Mouse (Mus musculus): Measurements from ENCODE around the gene Kif1c. TPM values are rescaled to one million over a fixed set of nuclear protein-coding genes. Genes with fewer than 3 reads are reported as not detected.
"Not testable (repeated sequence)": the region's sequence is repeated elsewhere in the genome, so short reads cannot be mapped to it uniquely, and the experiment has no call there.

The Kif1c gene
- polyA plus RNA-seq, 1 experiment from 2014 or later = 4.0 TPM

- no peaks in the 10 kb centered on the region for H3K27me3 ChIP-seq (ENCODE audit: control insufficient read depth, insufficient read depth, low read length)
- WGBS = 93% methylated on average over 10 of the region's 10 CpGs
- H3K4me1 ChIP-seq (ENCODE audit: control insufficient read depth, insufficient read depth, low read length) = no peaks in the 10 kb centered on the region
- ATAC-seq (ENCODE audit: low FRiP score, low TSS enrichment) (no peak), DNase-seq (no peak)
- H3K27ac ChIP-seq (replicated peaks; ENCODE audit: low read depth, low read length) = no peak overlapping the region
- no peaks in the 10 kb centered on the region for H3K9me3 ChIP-seq (ENCODE audit: control insufficient read depth, low read length)
- H3K36me3 ChIP-seq (ENCODE audit: control insufficient read depth, insufficient read depth, low read length) = no peaks in the 10 kb centered on the region
- H3K4me3 ChIP-seq (replicated peaks; ENCODE audit: low read depth, low read length) = no peak overlapping the region
- no peak overlapping the region for H3K4me2 ChIP-seq (ENCODE audit: low read length)
- no peak overlapping the region for H3K9ac ChIP-seq (replicated peaks; ENCODE audit: low read length)
These were observed 52.8 kb downstream of the Kif1c start for GRCm38 (mm10) chr11:70753146-70753545.

- no peak for ATAC-seq (ENCODE audit: low FRiP score, low TSS enrichment)
- Histone ChIP-seq H3K27me3 (ENCODE audit: control insufficient read depth, insufficient read depth, low read length) (no peaks in the 10 kb centered on the region), H3K36me3 (ENCODE audit: control insufficient read depth, insufficient read depth, low read length) (no peaks in the 10 kb centered on the region), H3K4me2 (ENCODE audit: low read length) (no peak overlapping the region), H3K27ac (replicated peaks; ENCODE audit: low read depth, low read length) (no peak overlapping the region), H3K4me3 (replicated peaks; ENCODE audit: low read depth, low read length) (no peak overlapping the region), H3K9me3 (ENCODE audit: control insufficient read depth, low read length) (no peaks in the 10 kb centered on the region), H3K4me1 (ENCODE audit: control insufficient read depth, insufficient read depth, low read length) (no peaks in the 10 kb centered on the region), H3K9ac (replicated peaks; ENCODE audit: low read length) (no peak overlapping the region; the same call in 1 of the 2 replicates)
- 58% methylated on average over 4 of the region's 4 CpGs for WGBS
- DNase-seq = no peak
These were observed 54.1 kb downstream of the Kif1c start for GRCm38 (mm10) chr11:70754476-70754875.

- no peaks in the 10 kb centered on the region for H3K4me1 ChIP-seq (ENCODE audit: control insufficient read depth, insufficient read depth, low read length)
- no peak overlapping the region for H3K4me2 ChIP-seq (ENCODE audit: low read length)
- no peaks in the 10 kb centered on the region for H3K27me3 ChIP-seq (ENCODE audit: control insufficient read depth, insufficient read depth, low read length)
- H3K27ac ChIP-seq (replicated peaks; ENCODE audit: low read depth, low read length) = no peak overlapping the region
- no peak for DNase-seq
- WGBS = 59% methylated on average over 7 of the region's 7 CpGs
- H3K9me3 ChIP-seq (ENCODE audit: control insufficient read depth, low read length) = no peaks in the 10 kb centered on the region
- no peak overlapping the region for H3K4me3 ChIP-seq (replicated peaks; ENCODE audit: low read depth, low read length)
- no peaks in the 10 kb centered on the region for H3K36me3 ChIP-seq (ENCODE audit: control insufficient read depth, insufficient read depth, low read length)
- no peak overlapping the region; the same call in 1 of the 2 replicates for H3K9ac ChIP-seq (replicated peaks; ENCODE audit: low read length)
- ATAC-seq (ENCODE audit: low FRiP score, low TSS enrichment) = no peak
These were observed 54.6 kb downstream of the Kif1c start for GRCm38 (mm10) chr11:70754958-70755357.

GRCm38 (mm10) chr11:70755645-70756044 lies 55.3 kb downstream of the Kif1c start:
- no peaks in the 10 kb centered on the region for H3K4me1 ChIP-seq (ENCODE audit: control insufficient read depth, insufficient read depth, low read length)
- WGBS = 10% methylated on average over 7 of the region's 7 CpGs
- no peak overlapping the region for H3K4me2 ChIP-seq (ENCODE audit: low read length)
- H3K4me3 ChIP-seq (replicated peaks; ENCODE audit: low read depth, low read length) = no peak overlapping the region
- DNase-seq (peak; percentile 92), ATAC-seq (ENCODE audit: low FRiP score, low TSS enrichment) (no peak)
- no peak overlapping the region for H3K27ac ChIP-seq (replicated peaks; ENCODE audit: low read depth, low read length)
- no peak overlapping the region for H3K9ac ChIP-seq (replicated peaks; ENCODE audit: low read length)
- H3K27me3 ChIP-seq (ENCODE audit: control insufficient read depth, insufficient read depth, low read length) = no peaks in the 10 kb centered on the region
- no peaks in the 10 kb centered on the region for H3K9me3 ChIP-seq (ENCODE audit: control insufficient read depth, low read length)
- no peaks in the 10 kb centered on the region for H3K36me3 ChIP-seq (ENCODE audit: control insufficient read depth, insufficient read depth, low read length)

GRCm38 (mm10) chr11:70760446-70760845 lies 60.1 kb downstream of the Kif1c start:
- H3K9ac ChIP-seq (replicated peaks; ENCODE audit: low read length); H3K27me3 ChIP-seq (ENCODE audit: control insufficient read depth, insufficient read depth, low read length); H3K9me3 ChIP-seq (ENCODE audit: control insufficient read depth, low read length); H3K4me3 ChIP-seq (replicated peaks; ENCODE audit: low read depth, low read length); ATAC-seq (ENCODE audit: low FRiP score, low TSS enrichment); H3K4me2 ChIP-seq (ENCODE audit: low read length); H3K27ac ChIP-seq (replicated peaks; ENCODE audit: low read depth, low read length); DNase-seq; H3K36me3 ChIP-seq (ENCODE audit: control insufficient read depth, insufficient read depth, low read length); H3K4me1 ChIP-seq (ENCODE audit: control insufficient read depth, insufficient read depth, low read length): not testable (repeated sequence)
- 71% methylated on average over 3 of the region's 3 CpGs for WGBS

- no peaks in the 10 kb centered on the region for H3K27me3 ChIP-seq (ENCODE audit: control insufficient read depth, insufficient read depth, low read length)
- no peak overlapping the region for H3K27ac ChIP-seq (replicated peaks; ENCODE audit: low read depth, low read length)
- H3K4me3 ChIP-seq (replicated peaks; ENCODE audit: low read depth, low read length) = no peak overlapping the region
- H3K9me3 ChIP-seq (ENCODE audit: control insufficient read depth, low read length) = no peaks in the 10 kb centered on the region
- no peak for DNase-seq
- 83% methylated on average over 9 of the region's 9 CpGs for WGBS
- H3K36me3 ChIP-seq (ENCODE audit: control insufficient read depth, insufficient read depth, low read length) = no peaks in the 10 kb centered on the region
- H3K4me2 ChIP-seq (ENCODE audit: low read length) = no peak overlapping the region
- 0 out of 2 replicates have a peak, but pooled peaks cover 7% of the 10 kb centered on the region for H3K4me1 ChIP-seq (ENCODE audit: control insufficient read depth, insufficient read depth, low read length)
- no peak overlapping the region for H3K9ac ChIP-seq (replicated peaks; ENCODE audit: low read length)
- no peak for ATAC-seq (ENCODE audit: low FRiP score, low TSS enrichment)
These were observed 62.3 kb downstream of the Kif1c start for GRCm38 (mm10) chr11:70762641-70763040.

GRCm38 (mm10) chr11:70763582-70763935 lies 63.2 kb downstream of the Kif1c start:
- peak overlapping the region; percentile 69 for H3K4me2 ChIP-seq (ENCODE audit: low read length)
- peak overlapping the region; percentile 80 for H3K9ac ChIP-seq (replicated peaks; ENCODE audit: low read length)
- H3K4me1 ChIP-seq (ENCODE audit: control insufficient read depth, insufficient read depth, low read length) = 0 out of 2 replicates have a peak, but pooled peaks cover 7% of the 10 kb centered on the region
- ATAC-seq (ENCODE audit: low FRiP score, low TSS enrichment) (no peak; the same call in 1 of the 2 replicates), DNase-seq (no peak)
- WGBS = 27% methylated on average over 3 of the region's 3 CpGs
- H3K36me3 ChIP-seq (ENCODE audit: control insufficient read depth, insufficient read depth, low read length) = 0 out of 2 replicates have a peak, but pooled peaks cover 4% of the 10 kb centered on the region
- H3K9me3 ChIP-seq (ENCODE audit: control insufficient read depth, low read length) = no peaks in the 10 kb centered on the region
- H3K27ac ChIP-seq (replicated peaks; ENCODE audit: low read depth, low read length) = peak overlapping the region; percentile 76
- H3K27me3 ChIP-seq (ENCODE audit: control insufficient read depth, insufficient read depth, low read length) = no peaks in the 10 kb centered on the region
- peak overlapping the region; percentile 84 for H3K4me3 ChIP-seq (replicated peaks; ENCODE audit: low read depth, low read length)

- ATAC-seq (ENCODE audit: low FRiP score, low TSS enrichment) (peak; percentile 71), DNase-seq (peak; percentile 84)
- Histone ChIP-seq H3K27me3 (ENCODE audit: control insufficient read depth, insufficient read depth, low read length) (no peaks in the 10 kb centered on the region), H3K4me1 (ENCODE audit: control insufficient read depth, insufficient read depth, low read length) (0 out of 2 replicates have a peak, but pooled peaks cover 7% of the 10 kb centered on the region), H3K4me3 (replicated peaks; ENCODE audit: low read depth, low read length) (peak within 1 kb of the TSS; percentile 84), H3K27ac (replicated peaks; ENCODE audit: low read depth, low read length) (peak within 1 kb of the TSS; percentile 76), H3K36me3 (ENCODE audit: control insufficient read depth, insufficient read depth, low read length) (0 out of 2 replicates have a peak, but pooled peaks cover 4% of the 10 kb centered on the region), H3K9ac (replicated peaks; ENCODE audit: low read length) (peak within 1 kb of the TSS; percentile 80), H3K9me3 (ENCODE audit: control insufficient read depth, low read length) (no peaks in the 10 kb centered on the region), H3K4me2 (ENCODE audit: low read length) (peak within 1 kb of the TSS; percentile 69)
- under 1% methylated on average over 78 of the region's 78 CpGs for WGBS
These were observed 63.8 kb downstream of the Kif1c start, which contains the start of gene Zfp3 for GRCm38 (mm10) chr11:70763936-70764808. TSS of gene Zfp3 (plus strand) at chr11:70764209.

Measured in midbrain, embryonic 14.5 days (tissue).